Mouse (Mus musculus) retina, postnatal 7 days (tissue): ENCODE results near the gene Gpc6.
A peak's percentile ranks its signal among the peaks of the same experiment; 100 is the strongest.

ENCODE experiments used
- DNase-seq: peaks from one replicate; pipeline ENCODE4 v3.0.0-alpha.2; 2012; ENCODE audit warnings: low read depth, low spot score

The Gpc6 gene

GRCm38 (mm10) chr14:117919612-117920011 lies 994.5 kb downstream of the Gpc6 start:
- no peak for DNase-seq

GRCm38 (mm10) chr14:117921393-117922014 lies 996.4 kb downstream of the Gpc6 start:
- no peak for DNase-seq

- DNase-seq: no peak
These were observed 998.6 kb downstream of the Gpc6 start for GRCm38 (mm10) chr14:117923667-117924066.

GRCm38 (mm10) chr14:117930105-117930847 lies 1005.2 kb downstream of the Gpc6 start:
- DNase-seq: no peak

GRCm38 (mm10) chr14:117930848-117931816 lies 1006.0 kb downstream of the Gpc6 start:
- no peak for DNase-seq

GRCm38 (mm10) chr14:117932163-117932851 lies 1007.2 kb downstream of the Gpc6 start:
- no peak for DNase-seq

- DNase-seq: peak; percentile 40
These were observed 1013.4 kb downstream of the Gpc6 start for GRCm38 (mm10) chr14:117938554-117938953.

GRCm38 (mm10) chr14:117939471-117939870 lies 1014.4 kb downstream of the Gpc6 start:
- DNase-seq: no peak

- DNase-seq: no peak
These were observed 1020.9 kb downstream of the Gpc6 start for GRCm38 (mm10) chr14:117945920-117946503.

GRCm38 (mm10) chr14:117951265-117951664 lies 1026.2 kb downstream of the Gpc6 start:
- no peak for DNase-seq

- DNase-seq: no peak
These were observed 1026.6 kb downstream of the Gpc6 start for GRCm38 (mm10) chr14:117951686-117952085.

- no peak for DNase-seq
These were observed 1030.9 kb downstream of the Gpc6 start for GRCm38 (mm10) chr14:117956051-117956450.

GRCm38 (mm10) chr14:117958389-117958788 lies 1033.3 kb downstream of the Gpc6 start:
- no peak for DNase-seq

- no peak for DNase-seq
These were observed 1036.2 kb downstream of the Gpc6 start for GRCm38 (mm10) chr14:117961267-117961666.

- no peak for DNase-seq
These were observed 1036.7 kb downstream of the Gpc6 start for GRCm38 (mm10) chr14:117961844-117962243.

- no peak for DNase-seq
These were observed 1037.3 kb downstream of the Gpc6 start for GRCm38 (mm10) chr14:117962453-117962852.

- DNase-seq: no peak
These were observed 1047.5 kb downstream of the Gpc6 start for GRCm38 (mm10) chr14:117972576-117972975.

- DNase-seq: no peak
These were observed 1056.4 kb downstream of the Gpc6 start for GRCm38 (mm10) chr14:117981532-117981931.

- no peak for DNase-seq
These were observed 1063.3 kb downstream of the Gpc6 start for GRCm38 (mm10) chr14:117988444-117988843.

GRCm38 (mm10) chr14:117990203-117990602 lies 1065.1 kb downstream of the Gpc6 start:
- no peak for DNase-seq
